Mouse (Mus musculus) liver, embryonic 13.5 days (tissue): ENCODE results near the gene Chst11. TPM values are rescaled to one million over a fixed set of nuclear protein-coding genes. Genes with fewer than 3 reads are reported as not detected.

Experiments used
- ATAC-seq: fragments of 200-750 bp; cut with Nextera tagmentation; 2 replicates; pipeline ENCODE4 v1.8.0; 2017; ENCODE audit warnings: low read depth, mild to moderate bottlenecking, moderate number of reproducible peaks, moderate library complexity
- DNase-seq: peaks from one replicate; pipeline ENCODE4 v3.0.0; 2022
- H3K27ac ChIP-seq: fragments of 300-500 bp; sonication (generic); 2 replicates; pipeline ENCODE4 v1.5.1; 2015; ENCODE audit warnings: moderate library complexity, mild to moderate bottlenecking, inconsistent platforms
- H3K27me3 ChIP-seq: fragments of 300-500 bp; sonication (generic); 2 replicates; pipeline ENCODE4 v1.6.1; 2015; ENCODE audit warnings: mild to moderate bottlenecking, inconsistent platforms
- H3K36me3 ChIP-seq: fragments of 300-500 bp; sonication (generic); 2 replicates; pipeline ENCODE4 v1.6.1; 2015; ENCODE audit warnings: mild to moderate bottlenecking, inconsistent platforms
- H3K4me1 ChIP-seq: fragments of 300-500 bp; sonication (generic); replicated peaks from 2 replicates; pipeline ENCODE4 v1.6.1; 2015; ENCODE audit warnings: inconsistent platforms
- H3K4me2 ChIP-seq: fragments of 300-500 bp; sonication (generic); 2 replicates; pipeline ENCODE4 v1.6.1; 2015; ENCODE audit warnings: inconsistent platforms, mild to moderate bottlenecking, moderate library complexity
- H3K4me3 ChIP-seq: fragments of 300-500 bp; sonication (generic); replicated peaks from 2 replicates; pipeline ENCODE4 v1.5.1; 2015; ENCODE audit warnings: mild to moderate bottlenecking, inconsistent platforms
- H3K9ac ChIP-seq: fragments of 300-500 bp; sonication (generic); 2 replicates; pipeline ENCODE4 v1.6.1; 2015; ENCODE audit warnings: mild to moderate bottlenecking, inconsistent platforms
- H3K9me3 ChIP-seq: fragments of 300-500 bp; sonication (generic); replicated peaks from 2 replicates; pipeline ENCODE4 v1.6.1; 2016; ENCODE audit warnings: inconsistent platforms
- WGBS: fragments of 180-500 bp; shearing (Covaris S2); methylation state at CpG from one replicate; pipeline ENCODE4 v1.1.7; 2015; ENCODE audit not compliant: insufficient replicate concordance; 5-methylcytosine and 5-hydroxymethylcytosine counted together
- polyA plus RNA-seq: library from polyadenylated mRNA; unstranded; fragments of >200 nt; fragmentation: Nextera tagmentation; extraction: Ambion mirVana; gene quantifications from 2 replicates; pipeline ENCODE4 v1.2.1, GENCODE M21; 2015

Gene Chst11
- polyA plus RNA-seq, 1 experiment from 2014 or later: 1.3 TPM

DNA sequence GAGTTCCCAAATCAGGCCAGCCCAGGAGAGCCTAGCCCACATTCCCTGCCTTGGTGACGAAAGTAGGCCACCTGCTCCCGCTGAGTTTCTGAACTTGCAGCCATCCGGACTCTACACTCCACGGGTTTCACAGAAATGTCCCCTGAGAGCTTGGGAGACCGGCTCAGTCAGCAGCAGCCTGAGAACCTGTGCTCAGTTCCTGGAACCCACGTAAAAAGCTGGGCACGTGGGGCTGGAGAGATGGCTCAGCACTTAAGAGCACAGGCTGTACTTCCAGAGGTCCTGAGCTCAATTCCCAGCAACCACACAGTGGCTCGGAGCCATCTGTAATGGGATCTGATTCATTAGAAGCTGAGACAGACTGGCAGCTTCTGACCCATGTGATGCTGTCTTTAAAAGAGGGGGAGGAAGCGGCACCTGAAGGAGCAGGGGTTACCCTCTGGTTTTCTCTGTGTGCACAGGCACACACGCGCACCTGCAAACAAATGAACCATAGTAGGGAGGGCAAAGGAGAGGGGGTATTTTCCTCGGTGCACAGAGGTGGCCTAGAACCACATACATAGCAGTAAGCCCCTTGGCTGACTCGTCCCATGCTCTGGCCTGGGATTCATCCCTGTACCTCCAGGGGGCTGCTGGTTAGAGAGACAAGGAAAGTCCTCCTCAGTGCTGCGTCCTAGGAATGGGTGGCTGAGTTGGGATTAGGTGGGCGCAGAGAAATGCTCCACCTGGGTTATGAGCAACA is 196.7 kb downstream of the Chst11 start:
- no peak overlapping the region for H3K4me3 ChIP-seq
- DNase-seq (no peak), ATAC-seq (no peak)
- 74% methylated on average over 15 of the region's 15 CpGs for WGBS
- no peak overlapping the region for H3K4me2 ChIP-seq
- no peaks in the 10 kb centered on the region for H3K9me3 ChIP-seq
- no peaks in the 10 kb centered on the region for H3K36me3 ChIP-seq
- H3K9ac ChIP-seq: no peak overlapping the region
- H3K27me3 ChIP-seq: no peaks in the 10 kb centered on the region
- no peak overlapping the region for H3K27ac ChIP-seq
- H3K4me1 ChIP-seq: peaks cover 41% of the 10 kb centered on the region

DNA sequence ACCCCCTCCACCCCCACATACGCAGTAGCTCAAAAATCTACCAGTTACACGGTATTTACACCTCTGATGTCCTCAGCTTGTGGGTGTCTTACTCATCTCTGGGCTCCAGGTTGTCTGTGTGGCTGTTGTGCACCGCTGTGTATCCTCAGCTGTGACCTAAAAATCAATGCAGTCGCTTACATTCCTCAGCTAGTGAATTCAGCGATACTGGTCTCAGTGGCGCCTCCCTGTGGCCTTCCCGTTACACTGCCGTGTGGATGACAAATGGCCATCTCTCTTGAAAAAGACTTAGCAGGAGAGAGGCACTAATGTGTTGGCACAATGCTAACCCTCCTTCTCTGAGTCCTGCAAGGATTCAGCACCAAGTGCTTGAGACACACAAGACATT is 197.3 kb downstream of the Chst11 start:
- H3K27me3 ChIP-seq: no peaks in the 10 kb centered on the region
- H3K9ac ChIP-seq: no peak overlapping the region
- peak; percentile 18 for DNase-seq
- no peak for ATAC-seq
- no peak overlapping the region for H3K4me2 ChIP-seq
- no peak overlapping the region for H3K4me3 ChIP-seq
- no peaks in the 10 kb centered on the region for H3K36me3 ChIP-seq
- H3K27ac ChIP-seq: no peak overlapping the region
- no peaks in the 10 kb centered on the region for H3K9me3 ChIP-seq
- peaks cover 43% of the 10 kb centered on the region for H3K4me1 ChIP-seq
- WGBS: 35% methylated on average over 8 of the region's 8 CpGs

DNA sequence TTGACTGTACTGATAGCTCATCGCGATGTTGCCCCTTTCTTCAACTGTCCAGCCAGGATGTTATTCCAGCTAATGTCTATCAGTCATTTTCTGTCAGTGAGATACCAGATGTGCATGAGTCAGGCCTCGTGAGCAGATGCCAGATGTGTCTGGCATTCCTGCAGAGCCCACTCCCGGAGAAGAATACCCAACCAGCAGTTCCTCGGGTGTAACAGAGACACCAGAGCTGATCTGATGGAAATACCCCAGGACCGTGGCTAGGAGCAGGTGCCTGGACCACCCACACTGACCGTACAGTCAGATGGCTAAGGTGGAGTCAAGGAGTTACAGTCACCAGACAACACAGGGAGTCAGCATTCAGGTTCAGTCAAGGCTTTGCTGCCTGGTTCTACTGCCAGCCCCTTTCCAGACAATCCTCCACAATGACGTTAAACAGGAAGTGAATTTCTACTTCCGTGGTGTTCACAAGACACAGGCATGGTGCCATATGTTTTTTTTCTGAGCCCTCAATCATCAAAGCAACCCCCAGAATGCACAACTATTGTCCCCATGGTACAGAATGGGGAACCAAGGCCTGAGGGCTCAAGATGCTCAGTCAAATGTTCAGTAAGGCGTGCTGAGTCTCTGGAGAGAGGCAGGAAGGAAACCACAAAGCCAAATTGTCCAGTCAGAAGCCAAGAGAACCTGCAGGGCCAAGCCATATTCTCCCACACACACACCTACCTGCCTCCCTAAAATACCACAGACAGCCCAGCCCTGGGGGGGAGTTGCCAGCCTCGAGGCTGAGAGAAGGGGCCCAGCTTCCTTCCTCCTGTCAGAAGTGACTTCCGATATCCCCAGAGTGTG is 198.6 kb downstream of the Chst11 start:
- no peak for DNase-seq

DNA sequence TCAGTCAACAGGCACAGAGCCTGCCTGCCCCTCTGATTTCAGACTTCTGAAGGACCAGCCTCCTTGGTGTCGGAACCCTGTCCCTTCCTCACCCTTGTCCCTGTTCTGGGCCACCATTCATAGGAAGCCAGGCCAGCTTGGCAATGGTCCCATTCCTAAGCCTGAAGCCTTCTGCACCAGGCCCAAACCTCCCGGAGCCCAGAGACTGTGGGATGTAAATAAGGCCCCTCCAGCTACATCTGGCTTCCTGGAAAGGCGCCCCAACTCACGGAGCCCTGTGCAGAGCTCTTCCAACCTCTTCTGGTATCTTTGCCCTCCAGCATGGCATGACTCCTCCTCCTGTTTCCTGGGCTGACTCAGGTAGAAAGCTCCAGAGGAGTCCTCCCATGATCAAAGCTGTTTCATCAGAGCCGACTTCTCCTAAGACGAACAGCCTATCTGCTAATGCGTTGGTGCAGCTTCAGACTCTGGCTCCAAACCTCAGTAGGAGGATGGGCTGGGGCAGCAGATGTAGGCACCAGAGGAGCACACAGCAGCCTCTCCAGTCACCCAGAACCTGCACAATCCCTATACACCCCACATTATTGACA is 199.3 kb downstream of the Chst11 start:
- Histone ChIP-seq H3K4me3 (no peak overlapping the region), H3K27me3 (no peaks in the 10 kb centered on the region), H3K27ac (peak overlapping the region; percentile 31; the same call in 1 of the 2 replicates), H3K4me1 (peaks cover 57% of the 10 kb centered on the region), H3K4me2 (no peak overlapping the region), H3K36me3 (no peaks in the 10 kb centered on the region), H3K9me3 (no peaks in the 10 kb centered on the region), H3K9ac (no peak overlapping the region)
- ATAC-seq: peak; percentile 21; the same call in 1 of the 2 replicates
- no peak for DNase-seq
- 20% methylated on average over 7 of the region's 7 CpGs for WGBS

More for the DNA sequence above, 198.6 kb downstream of the Chst11 start:
- Histone ChIP-seq H3K4me1 (peaks cover 56% of the 10 kb centered on the region), H3K4me2 (no peak overlapping the region), H3K9me3 (no peaks in the 10 kb centered on the region), H3K36me3 (no peaks in the 10 kb centered on the region), H3K9ac (no peak overlapping the region), H3K27ac (peak overlapping the region; percentile 31; the same call in 1 of the 2 replicates), H3K4me3 (no peak overlapping the region), H3K27me3 (no peaks in the 10 kb centered on the region)
- WGBS: 29% methylated on average over 12 of the region's 12 CpGs
- ATAC-seq: peak; percentile 39; the same call in 1 of the 2 replicates

DNA sequence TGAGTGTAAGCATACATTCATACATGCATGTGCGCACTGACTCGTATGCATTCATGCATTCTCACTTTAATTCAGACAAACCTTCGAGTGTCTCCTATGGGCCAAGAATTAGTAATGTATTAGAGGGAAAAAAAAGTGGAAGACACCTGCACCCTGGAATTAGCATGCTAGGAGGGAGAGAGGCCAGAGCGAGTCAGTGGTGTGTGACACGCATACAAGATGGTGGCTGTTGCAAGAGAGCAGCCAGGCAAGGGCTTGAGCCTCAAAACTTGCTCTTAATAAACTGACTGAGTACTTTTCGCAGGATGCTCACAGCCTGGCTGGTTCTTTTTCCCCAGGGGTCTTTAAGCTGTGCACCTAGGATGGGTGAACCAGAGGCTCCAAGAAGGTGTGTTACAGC is 199.8 kb downstream of the Chst11 start:
- Histone ChIP-seq H3K4me3 (no peak overlapping the region), H3K27ac (no peak overlapping the region), H3K36me3 (no peaks in the 10 kb centered on the region), H3K4me2 (no peak overlapping the region), H3K9me3 (no peaks in the 10 kb centered on the region), H3K4me1 (peaks cover 57% of the 10 kb centered on the region), H3K9ac (no peak overlapping the region), H3K27me3 (no peaks in the 10 kb centered on the region)
- ATAC-seq (no peak), DNase-seq (no peak)
- WGBS: 83% methylated on average over 6 of the region's 6 CpGs

DNA sequence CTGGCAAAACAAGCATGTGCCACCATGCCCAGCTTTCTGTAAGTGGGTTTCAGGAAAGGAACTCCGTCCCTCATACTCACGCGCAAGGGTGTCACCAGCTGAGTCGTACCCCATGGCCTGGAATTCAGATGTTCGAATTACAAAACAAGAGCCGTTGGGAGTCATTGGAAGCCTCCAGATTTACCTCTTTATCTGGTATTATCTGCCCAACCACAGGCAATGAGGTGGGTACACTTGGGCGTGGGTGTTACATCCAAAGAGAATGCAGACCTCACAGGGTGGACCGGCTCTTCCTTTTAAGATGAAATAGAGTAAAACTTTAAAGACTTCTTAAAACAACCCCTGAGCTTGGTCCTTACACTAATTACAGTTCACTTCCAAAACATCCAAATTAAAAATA is 200.9 kb downstream of the Chst11 start:
- no peak overlapping the region for H3K4me3 ChIP-seq
- H3K4me2 ChIP-seq: no peak overlapping the region
- DNase-seq (no peak), ATAC-seq (no peak)
- WGBS: 59% methylated on average over 8 of the region's 8 CpGs
- H3K36me3 ChIP-seq: peaks cover 5% of the 10 kb centered on the region
- H3K4me1 ChIP-seq: peaks cover 57% of the 10 kb centered on the region
- H3K27me3 ChIP-seq: no peaks in the 10 kb centered on the region
- no peaks in the 10 kb centered on the region for H3K9me3 ChIP-seq
- no peak overlapping the region for H3K9ac ChIP-seq
- H3K27ac ChIP-seq: no peak overlapping the region

DNA sequence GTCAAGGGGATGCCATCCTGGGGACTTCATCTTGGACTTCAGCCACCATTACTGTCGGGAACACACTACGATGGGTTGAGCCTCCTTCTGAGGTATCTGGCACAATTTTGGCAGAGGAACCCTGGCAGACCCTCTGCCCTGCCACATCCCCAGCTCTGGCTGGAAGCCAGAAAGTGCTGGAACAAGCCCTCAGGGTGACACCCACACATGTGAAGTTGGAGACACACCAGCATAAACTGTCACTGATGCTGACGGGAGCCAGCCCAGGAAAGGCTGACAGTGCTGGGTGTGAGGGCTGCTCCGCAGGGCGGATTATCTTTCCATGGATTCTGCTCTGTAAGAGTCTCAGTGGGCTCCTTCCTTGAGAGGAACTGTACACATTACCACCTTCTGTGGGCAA is 201.7 kb downstream of the Chst11 start:
- DNase-seq (no peak), ATAC-seq (no peak)
- Histone ChIP-seq H3K27me3 (no peaks in the 10 kb centered on the region), H3K9ac (no peak overlapping the region), H3K9me3 (no peaks in the 10 kb centered on the region), H3K27ac (no peak overlapping the region), H3K36me3 (peaks cover 12% of the 10 kb centered on the region), H3K4me2 (no peak overlapping the region), H3K4me3 (no peak overlapping the region), H3K4me1 (peaks cover 57% of the 10 kb centered on the region)
- 63% methylated on average over 5 of the region's 5 CpGs for WGBS

DNA sequence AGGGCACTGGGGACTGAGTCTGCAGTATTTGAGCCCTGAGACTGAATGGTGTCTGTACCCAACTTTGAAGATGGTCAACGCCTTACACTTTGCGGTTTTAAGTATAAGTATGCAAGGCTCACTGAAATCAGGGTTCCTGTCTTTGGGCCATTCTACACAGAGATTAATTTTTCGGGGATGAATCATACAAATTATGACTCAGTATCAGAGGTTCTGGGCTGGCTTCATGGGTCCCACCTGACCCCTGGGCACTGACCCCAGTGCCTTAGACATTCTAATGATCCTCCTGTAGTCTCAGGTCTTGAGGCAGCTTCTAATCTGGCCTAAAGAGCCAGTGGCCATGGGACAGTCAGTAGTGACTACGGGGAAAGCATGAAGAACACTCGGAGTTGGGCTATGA is 203.8 kb downstream of the Chst11 start:
- Histone ChIP-seq H3K4me1 (peaks cover 43% of the 10 kb centered on the region), H3K9ac (no peak overlapping the region), H3K4me2 (no peak overlapping the region), H3K36me3 (peaks cover 13% of the 10 kb centered on the region), H3K9me3 (no peaks in the 10 kb centered on the region), H3K27ac (no peak overlapping the region), H3K27me3 (no peaks in the 10 kb centered on the region), H3K4me3 (no peak overlapping the region)
- DNase-seq: no peak
- ATAC-seq: no peak
- 83% methylated on average over 5 of the region's 5 CpGs for WGBS

DNA sequence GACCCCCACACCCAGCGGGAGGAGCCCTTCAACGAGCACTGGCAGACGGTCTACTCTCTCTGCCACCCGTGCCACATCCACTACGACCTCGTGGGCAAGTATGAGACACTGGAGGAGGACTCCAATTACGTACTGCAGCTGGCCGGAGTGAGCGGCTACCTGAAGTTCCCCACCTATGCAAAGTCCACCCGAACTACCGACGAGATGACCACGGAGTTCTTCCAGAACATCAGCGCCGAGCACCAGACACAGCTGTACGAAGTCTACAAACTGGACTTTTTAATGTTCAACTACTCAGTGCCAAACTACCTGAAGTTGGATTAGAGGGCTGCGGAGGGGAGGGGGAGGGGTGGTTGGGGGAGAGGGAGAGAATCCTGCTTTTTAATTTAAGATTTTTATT is 206.2 kb downstream of the Chst11 start:
- no peak for DNase-seq
- H3K9ac ChIP-seq: no peak overlapping the region
- H3K36me3 ChIP-seq: peaks cover 13% of the 10 kb centered on the region
- peaks cover 22% of the 10 kb centered on the region for H3K4me1 ChIP-seq
- WGBS: 92% methylated on average over 17 of the region's 17 CpGs
- no peak for ATAC-seq
- no peak overlapping the region for H3K27ac ChIP-seq
- H3K4me3 ChIP-seq: no peak overlapping the region
- H3K27me3 ChIP-seq: no peaks in the 10 kb centered on the region
- H3K4me2 ChIP-seq: no peak overlapping the region
- H3K9me3 ChIP-seq: no peaks in the 10 kb centered on the region

DNA sequence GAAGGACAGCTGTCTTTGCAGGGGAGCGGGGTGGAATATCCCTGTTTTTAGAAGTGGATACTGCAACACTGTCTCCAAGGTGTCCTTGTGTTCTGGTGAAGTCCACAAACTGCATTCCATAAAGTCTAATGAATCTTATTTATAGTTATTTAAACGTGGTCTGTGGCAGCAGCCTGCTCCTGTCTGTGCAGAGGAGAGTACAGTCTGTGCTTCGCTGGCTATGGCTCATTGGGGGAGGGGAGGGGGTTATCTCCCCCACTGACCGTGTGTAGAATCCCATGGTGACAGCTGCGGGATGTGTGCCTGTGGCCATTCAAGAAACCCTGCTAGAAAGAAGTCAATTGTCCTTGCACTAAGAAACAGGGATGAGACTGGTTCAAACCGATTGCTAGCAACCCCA is 206.7 kb downstream of the Chst11 start:
- no peak overlapping the region for H3K9ac ChIP-seq
- peaks cover 16% of the 10 kb centered on the region for H3K4me1 ChIP-seq
- no peak overlapping the region for H3K27ac ChIP-seq
- DNase-seq (no peak), ATAC-seq (no peak)
- 66% methylated on average over 6 of the region's 6 CpGs for WGBS
- peaks cover 13% of the 10 kb centered on the region for H3K36me3 ChIP-seq
- H3K4me2 ChIP-seq: no peak overlapping the region
- H3K9me3 ChIP-seq: no peaks in the 10 kb centered on the region
- H3K27me3 ChIP-seq: no peaks in the 10 kb centered on the region
- no peak overlapping the region for H3K4me3 ChIP-seq

DNA sequence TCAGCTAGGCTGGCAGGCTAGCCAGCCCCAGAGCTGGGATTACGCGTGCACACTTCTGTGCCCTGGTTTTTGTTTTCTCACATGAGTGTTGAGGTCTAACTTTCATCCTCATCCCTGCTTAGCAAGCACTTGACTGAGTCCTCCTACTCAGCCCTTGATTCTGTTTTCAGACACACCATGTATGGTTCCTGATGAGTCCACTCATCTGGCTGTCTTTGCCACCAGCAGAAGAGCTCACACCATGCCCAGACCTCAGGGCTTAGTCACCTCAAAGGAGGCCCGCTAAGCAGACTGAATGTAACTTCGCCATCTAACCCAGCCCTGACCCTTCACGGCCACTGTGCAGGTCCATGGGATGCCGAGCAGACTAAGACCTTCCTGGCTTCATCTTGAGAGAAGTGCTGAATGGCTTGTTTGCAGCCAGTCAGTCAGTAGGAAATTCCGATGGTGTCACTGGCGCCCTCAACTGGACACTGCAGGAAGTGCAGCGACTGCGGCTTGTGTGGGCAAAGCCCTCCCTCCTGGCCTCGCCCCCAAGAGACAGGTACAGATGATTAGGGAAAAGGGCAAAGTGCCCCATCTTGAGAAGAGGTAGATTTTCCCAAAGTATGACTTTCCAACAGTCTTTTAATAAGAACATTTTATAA is 212.5 kb downstream of the Chst11 start:
- Histone ChIP-seq H3K9me3 (no peaks in the 10 kb centered on the region), H3K27me3 (no peaks in the 10 kb centered on the region), H3K9ac (no peak overlapping the region), H3K27ac (no peak overlapping the region), H3K4me2 (no peak overlapping the region), H3K4me1 (peaks cover 3% of the 10 kb centered on the region; the same call in 1 of the 2 replicates), H3K4me3 (no peak overlapping the region), H3K36me3 (no peaks in the 10 kb centered on the region)
- no peak; the same call in 1 of the 2 replicates for ATAC-seq
- WGBS: 40% methylated on average over 11 of the region's 11 CpGs
- DNase-seq: peak; percentile 55
